Mouse (Mus musculus) retina, postnatal 7 days (tissue): ENCODE results near the gene Ski.

Experiments used
- DNase-seq: peaks from one replicate; pipeline ENCODE4 v3.0.0-alpha.2; 2012; ENCODE audit warnings: low read depth, low spot score

The Ski gene

GRCm38 (mm10) chr4:155234371-155235310, 12.2 kb upstream of the Ski start:
- DNase-seq = no peak

GRCm38 (mm10) chr4:155233878-155234277, 11.5 kb upstream of the Ski start:
- no peak for DNase-seq

DNA sequence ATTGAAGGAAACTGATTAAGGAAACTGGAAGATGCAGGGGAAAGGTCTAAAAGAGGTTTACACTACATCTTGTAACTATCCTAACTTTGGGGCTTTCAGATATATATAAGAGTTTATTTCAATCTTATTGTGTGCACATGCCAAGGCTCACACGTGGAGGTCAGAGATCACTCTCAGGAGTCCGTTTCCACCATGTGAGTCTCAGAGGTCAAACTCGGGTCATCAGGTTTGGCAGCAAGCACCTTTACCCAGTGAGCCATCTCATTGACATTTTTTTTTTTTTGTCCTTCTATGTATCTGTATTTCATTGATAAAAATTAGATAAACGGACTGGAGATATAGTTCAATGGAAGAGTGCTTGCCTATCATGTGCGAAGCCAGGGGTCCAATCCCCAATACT, 6.1 kb upstream of the Ski start:
- DNase-seq = no peak

GRCm38 (mm10) chr4:155227986-155228385, 5.6 kb upstream of the Ski start:
- DNase-seq = no peak

DNA sequence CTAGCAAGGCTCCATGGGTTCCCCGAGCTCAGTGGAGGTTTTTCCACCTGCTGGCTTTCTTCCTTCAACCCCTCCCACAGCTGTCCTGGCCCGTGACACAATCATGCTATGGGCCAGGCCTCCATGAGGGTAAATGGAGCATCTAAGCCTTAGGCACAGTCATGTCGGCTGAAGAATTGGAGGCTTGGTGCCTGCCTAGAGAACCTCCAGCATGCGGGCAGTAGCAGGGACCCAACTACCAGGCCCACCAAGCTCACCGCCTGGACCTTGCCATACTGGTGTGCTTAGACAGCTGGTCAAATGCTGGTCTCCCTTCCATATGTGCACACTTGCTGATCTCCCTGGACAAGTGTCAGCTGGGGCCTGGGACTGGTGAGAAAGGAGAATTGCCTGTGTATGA, 3.5 kb upstream of the Ski start:
- DNase-seq = no peak

DNA sequence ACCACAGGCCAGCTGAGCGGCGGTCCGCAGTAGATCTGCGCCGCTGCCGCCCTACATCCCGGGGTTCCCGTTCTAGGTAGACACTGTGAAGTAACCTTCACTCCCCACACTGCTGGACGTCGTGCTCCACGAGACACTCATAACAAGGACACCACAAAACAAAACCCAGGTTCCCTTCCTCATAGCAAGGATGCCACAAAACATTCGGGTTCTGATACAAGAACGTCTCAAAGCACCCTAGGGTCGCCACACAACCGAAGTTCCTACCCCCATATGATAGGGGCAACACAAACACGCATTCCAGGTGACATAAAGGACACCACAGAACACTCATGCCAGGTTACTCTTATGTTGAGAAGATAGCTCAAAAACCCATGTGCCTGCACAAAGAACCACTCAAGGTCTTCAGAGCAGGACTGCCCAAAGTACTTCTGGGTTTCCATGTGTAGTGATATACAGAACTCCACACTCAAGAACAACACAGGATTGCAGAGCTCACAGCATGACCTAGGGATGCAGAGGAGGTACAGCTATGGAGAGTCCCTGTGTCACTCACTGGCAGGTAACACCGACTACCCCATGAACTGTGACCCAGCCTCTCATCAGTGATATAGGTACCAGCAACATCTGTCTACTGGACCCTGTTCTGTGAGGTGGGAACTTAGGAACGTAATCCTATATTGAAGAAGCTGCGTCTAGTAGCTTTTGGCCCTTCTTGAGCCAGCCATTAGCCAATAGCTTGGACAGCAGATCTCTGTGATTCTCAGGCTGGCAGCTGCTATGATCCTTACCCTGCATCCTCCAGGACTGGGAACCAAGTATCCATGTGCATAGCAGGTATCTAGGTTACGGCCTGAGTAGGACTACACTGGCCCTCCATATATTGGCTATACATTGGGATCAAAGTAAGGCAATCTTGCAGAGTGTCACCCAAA, 1.5 kb upstream of the Ski start:
- no peak for DNase-seq

DNA sequence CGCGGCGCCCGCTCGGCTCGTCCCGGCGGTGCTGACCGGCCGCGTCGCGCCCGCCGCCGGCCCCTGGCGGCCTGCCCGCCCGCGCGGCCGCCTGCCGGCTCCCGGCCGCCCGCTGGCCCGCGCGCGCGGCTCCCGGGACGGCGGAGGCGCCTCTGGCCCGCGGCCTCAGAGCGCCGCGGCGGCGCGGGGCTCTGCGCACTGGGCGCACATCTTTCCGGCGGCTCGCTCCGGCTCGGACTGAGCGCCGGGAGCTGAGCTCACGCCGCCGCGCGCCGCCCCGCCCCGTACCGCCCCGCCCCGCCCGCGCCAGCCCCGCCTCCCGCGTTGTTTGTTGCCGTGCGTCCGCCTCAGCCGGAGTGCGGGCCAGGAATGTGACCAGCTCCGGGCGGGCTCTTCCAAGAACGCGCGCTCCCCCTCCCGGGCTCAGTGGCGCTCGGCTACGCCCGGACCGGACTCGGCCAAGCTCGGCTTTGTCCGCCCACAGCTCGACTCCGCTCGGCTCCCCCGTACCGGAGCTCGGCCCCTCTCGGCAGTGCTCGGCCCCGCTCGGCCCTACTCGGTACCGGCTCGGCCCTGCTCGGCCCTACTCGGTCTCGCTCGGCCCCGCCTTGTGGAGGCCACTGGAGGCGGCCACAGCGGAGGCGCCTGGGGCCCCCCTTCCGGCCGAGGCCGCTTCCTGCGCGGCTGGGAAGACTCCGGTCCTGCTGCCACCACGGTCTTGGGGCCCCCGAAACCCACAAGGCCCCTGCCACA, 625 bp upstream of the Ski start:
- peak; percentile 98 for DNase-seq

- peak; percentile 43 for DNase-seq
These were observed 517 bp downstream of the Ski start for GRCm38 (mm10) chr4:155221599-155222551.

GRCm38 (mm10) chr4:155221106-155221505, 1.3 kb downstream of the Ski start:
- no peak for DNase-seq

- no peak for DNase-seq
These were observed 1.9 kb downstream of the Ski start for GRCm38 (mm10) chr4:155220213-155221100.

DNA sequence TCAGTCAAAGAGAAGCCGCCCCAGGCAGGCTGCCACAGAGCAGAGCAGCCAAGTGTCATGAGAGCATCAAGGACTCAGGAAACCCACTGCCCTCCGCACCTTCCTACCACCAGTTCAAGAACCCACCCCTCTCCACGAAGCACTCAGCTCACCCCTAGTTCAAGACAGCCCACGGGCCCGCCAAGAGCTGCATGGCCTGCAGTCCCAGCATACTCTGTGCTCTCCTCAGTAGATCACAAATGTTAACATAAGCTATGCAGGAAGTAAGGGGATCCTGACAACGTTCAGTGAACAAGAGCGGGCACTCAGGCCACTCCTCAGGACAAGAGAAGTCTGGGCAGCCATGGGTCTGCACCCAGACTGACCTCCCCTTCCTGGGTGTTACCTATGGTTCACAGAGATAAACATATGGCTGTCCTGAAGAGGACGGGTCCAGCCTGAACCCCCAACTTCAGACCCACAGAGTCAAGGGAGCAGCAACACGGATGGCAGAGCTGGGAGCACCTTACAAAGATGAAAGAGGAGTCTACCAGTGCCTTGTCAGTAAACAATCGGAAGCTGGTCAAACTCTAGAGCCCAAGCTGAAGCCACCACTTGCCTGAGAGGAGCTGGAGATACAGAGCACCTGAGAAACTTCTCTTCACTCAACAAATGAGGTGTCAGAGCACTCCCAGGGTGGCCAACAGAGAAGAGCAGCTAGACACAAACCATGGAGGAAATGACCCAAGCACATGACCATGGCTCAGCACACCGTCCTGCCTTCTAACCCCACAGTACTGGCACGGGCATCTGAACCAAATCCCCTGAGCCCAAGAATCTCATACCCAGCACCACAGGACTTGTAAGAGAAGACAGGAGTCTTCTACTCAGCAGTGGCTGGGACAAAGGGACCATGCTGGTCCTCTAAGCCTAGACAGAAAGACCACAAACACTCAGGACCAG, 2.9 kb downstream of the Ski start:
- DNase-seq = no peak

DNA sequence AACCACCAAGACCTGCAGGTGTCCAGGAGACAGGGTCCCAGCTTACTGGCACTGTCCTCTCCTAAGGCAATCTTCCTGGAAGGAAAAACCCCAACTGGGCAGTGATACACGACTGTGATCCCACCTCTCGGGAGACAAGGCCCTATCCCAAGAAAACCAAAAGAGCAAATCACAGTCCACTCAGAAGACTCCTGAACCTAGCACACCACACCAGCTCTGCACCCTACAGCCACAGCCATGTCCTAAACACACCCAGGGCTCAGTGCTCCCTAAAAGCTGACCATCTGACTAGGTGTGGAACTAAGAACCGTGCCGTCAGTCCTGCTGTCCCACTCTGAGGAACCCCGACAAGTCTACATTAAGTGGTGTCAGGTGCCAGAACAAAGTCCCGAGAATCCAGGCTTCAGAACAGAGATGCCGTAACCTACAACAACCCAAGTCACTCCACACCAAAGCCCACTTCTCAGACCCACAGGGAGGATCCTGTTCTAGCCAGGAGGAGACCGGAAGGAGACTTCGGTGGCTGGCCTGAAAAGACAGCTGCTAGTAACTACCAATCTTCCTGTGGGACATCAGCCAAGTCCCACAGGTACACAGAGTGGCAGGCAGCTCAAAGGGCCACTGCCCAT, 4.2 kb downstream of the Ski start:
- DNase-seq = no peak

GRCm38 (mm10) chr4:155217241-155218103, 4.9 kb downstream of the Ski start:
- no peak for DNase-seq

GRCm38 (mm10) chr4:155215773-155216630, 6.4 kb downstream of the Ski start:
- DNase-seq = no peak

- no peak for DNase-seq
These were observed 7.2 kb downstream of the Ski start for GRCm38 (mm10) chr4:155215203-155215602.

DNA sequence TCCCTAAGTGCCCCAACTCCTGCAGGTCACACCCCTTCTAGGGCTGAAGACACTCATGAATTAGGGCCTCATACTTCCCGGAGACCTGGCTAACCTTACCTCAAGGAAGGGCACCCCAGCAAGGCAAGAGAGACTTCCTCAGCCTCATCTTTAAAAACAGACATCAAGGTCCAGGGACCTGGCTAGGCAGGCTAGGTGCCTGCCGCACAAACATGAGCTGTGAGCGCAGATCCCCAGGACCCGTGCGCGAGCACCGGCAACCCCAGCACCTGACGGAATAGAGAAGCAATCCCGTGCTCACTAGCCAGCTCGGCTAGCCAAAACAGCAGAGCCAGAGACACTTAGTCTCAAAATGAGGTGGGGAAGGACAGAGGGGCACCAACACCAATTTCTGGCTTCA, 7.6 kb downstream of the Ski start:
- no peak for DNase-seq
